Mouse (Mus musculus): Measurements from ENCODE around the gene Rhox10. TPM values are rescaled to one million over a fixed set of nuclear protein-coding genes. Genes with fewer than 3 reads are reported as not detected.

Gene Rhox10
- polyA plus RNA-seq, 1 experiment, result 0.19 TPM

GRCm38 (mm10) chrX:38061544-38061943 is 4.7 kb upstream of the Rhox10 start:
- Histone ChIP-seq H3K79me2 (ENCODE audit: control insufficient read depth, insufficient read depth) (no peaks in the 10 kb centered on the region), H3K4me2 (ENCODE audit: low read depth) (no peak overlapping the region), H3K36me3 (ENCODE audit: control insufficient read depth, insufficient read depth) (no peaks in the 10 kb centered on the region), H3K27me3 (ENCODE audit: control insufficient read depth, insufficient read depth, insufficient read length) (no peaks in the 10 kb centered on the region), H3K4me3 (no peak overlapping the region), H3ac (ENCODE audit: control insufficient read depth, insufficient read length) (no peak overlapping the region)
- TF ChIP-seq MYOD1 (IDR thresholded peaks at IDR 0.05; ENCODE audit: control insufficient read depth in 1 of 3, insufficient read length in 2 of 3, low read depth in 2 of 3), result no peak

- Histone ChIP-seq H3K27me3 (ENCODE audit: control insufficient read depth, insufficient read depth, insufficient read length) (no peaks in the 10 kb centered on the region), H3K79me2 (ENCODE audit: control insufficient read depth, insufficient read depth) (no peaks in the 10 kb centered on the region), H3K4me2 (ENCODE audit: low read depth) (no peak overlapping the region), H3K36me3 (ENCODE audit: control insufficient read depth, insufficient read depth) (no peaks in the 10 kb centered on the region), H3K4me3 (no peak overlapping the region), H3ac (ENCODE audit: control insufficient read depth, insufficient read length) (no peak overlapping the region)
- TF ChIP-seq MYOD1 (IDR thresholded peaks at IDR 0.05; ENCODE audit: control insufficient read depth in 1 of 3, insufficient read length in 2 of 3, low read depth in 2 of 3) (no peak), SRF (IDR thresholded peaks at IDR 0.05; ENCODE audit: control insufficient read depth, insufficient read length, low read depth) (no peak), TCF12 (IDR thresholded peaks at IDR 0.05; ENCODE audit: insufficient read depth, poor library complexity, severe bottlenecking) (no peak), MAX (IDR thresholded peaks at IDR 0.05; ENCODE audit: low read depth) (no peak), POLR2A (IDR thresholded peaks at IDR 0.05; ENCODE audit: insufficient read length, low read depth) (no peak), USF1 (IDR thresholded peaks at IDR 0.05; ENCODE audit: low read depth) (no peak), CEBPB (IDR thresholded peaks at IDR 0.05; ENCODE audit: insufficient read depth, poor library complexity, severe bottlenecking) (no peak), REST (IDR thresholded peaks at IDR 0.05; ENCODE audit: insufficient read depth, insufficient read length) (no peak), E2F4 (IDR thresholded peaks at IDR 0.05; ENCODE audit: insufficient read depth) (no peak), MYOG (IDR thresholded peaks at IDR 0.05; ENCODE audit: control insufficient read depth in 1 of 3, insufficient read depth in 1 of 3, insufficient read length in 2 of 3, low read depth in 2 of 3) (no peak), POLR2AphosphoS2 (IDR thresholded peaks at IDR 0.05; ENCODE audit: insufficient read length, low read depth) (no peak), TCF3 (IDR thresholded peaks at IDR 0.05; ENCODE audit: insufficient read length, low read depth) (no peak)
Measured at GRCm38 (mm10) chrX:38084226-38084625, 18.0 kb downstream of the Rhox10 start.

- no peaks in the 10 kb centered on the region for H3K36me3 ChIP-seq (ENCODE audit: control insufficient read depth, insufficient read depth)
- H3K4me2 ChIP-seq (ENCODE audit: low read depth), result no peak within 1 kb of the TSS
- no peak for TF ChIP-seq CEBPB (IDR thresholded peaks at IDR 0.05; ENCODE audit: insufficient read depth, poor library complexity, severe bottlenecking)
- TF ChIP-seq POLR2AphosphoS2 (IDR thresholded peaks at IDR 0.05; ENCODE audit: insufficient read length, low read depth), result no peak
- no peak for TF ChIP-seq REST (IDR thresholded peaks at IDR 0.05; ENCODE audit: insufficient read depth, insufficient read length)
- TF ChIP-seq MAX (IDR thresholded peaks at IDR 0.05; ENCODE audit: low read depth), result no peak
- TF ChIP-seq MYOD1 (IDR thresholded peaks at IDR 0.05; ENCODE audit: control insufficient read depth in 1 of 3, insufficient read length in 2 of 3, low read depth in 2 of 3), result no peak
- TF ChIP-seq TCF3 (IDR thresholded peaks at IDR 0.05; ENCODE audit: insufficient read length, low read depth), result no peak
- no peak for TF ChIP-seq TCF12 (IDR thresholded peaks at IDR 0.05; ENCODE audit: insufficient read depth, poor library complexity, severe bottlenecking)
- TF ChIP-seq SRF (IDR thresholded peaks at IDR 0.05; ENCODE audit: control insufficient read depth, insufficient read length, low read depth), result no peak
- TF ChIP-seq USF1 (IDR thresholded peaks at IDR 0.05; ENCODE audit: low read depth), result no peak
- TF ChIP-seq MYOG (IDR thresholded peaks at IDR 0.05; ENCODE audit: control insufficient read depth in 1 of 3, insufficient read depth in 1 of 3, insufficient read length in 2 of 3, low read depth in 2 of 3), result no peak
- no peak for TF ChIP-seq E2F4 (IDR thresholded peaks at IDR 0.05; ENCODE audit: insufficient read depth)
- H3ac ChIP-seq (ENCODE audit: control insufficient read depth, insufficient read length), result no peak within 1 kb of the TSS
- no peak within 1 kb of the TSS for H3K4me3 ChIP-seq
- H3K79me2 ChIP-seq (ENCODE audit: control insufficient read depth, insufficient read depth), result no peaks in the 10 kb centered on the region
- no peaks in the 10 kb centered on the region for H3K27me3 ChIP-seq (ENCODE audit: control insufficient read depth, insufficient read depth, insufficient read length)
Measured at GRCm38 (mm10) chrX:38085041-38085440, 18.8 kb downstream of the Rhox10 start, which contains the start of gene Rhox11. Gene Rhox11, minus strand, starts transcription at chrX:38085141.

- no peaks in the 10 kb centered on the region for H3K79me2 ChIP-seq (ENCODE audit: control insufficient read depth, insufficient read depth)
- no peak for TF ChIP-seq REST (IDR thresholded peaks at IDR 0.05; ENCODE audit: insufficient read depth, insufficient read length)
- TF ChIP-seq POLR2AphosphoS2 (IDR thresholded peaks at IDR 0.05; ENCODE audit: insufficient read length, low read depth), result no peak
- TF ChIP-seq E2F4 (IDR thresholded peaks at IDR 0.05; ENCODE audit: insufficient read depth), result no peak
- TF ChIP-seq TCF3 (IDR thresholded peaks at IDR 0.05; ENCODE audit: insufficient read length, low read depth), result no peak
- H3ac ChIP-seq (ENCODE audit: control insufficient read depth, insufficient read length), result no peak within 1 kb of the TSS
- H3K4me3 ChIP-seq, result no peak within 1 kb of the TSS
- no peaks in the 10 kb centered on the region for H3K36me3 ChIP-seq (ENCODE audit: control insufficient read depth, insufficient read depth)
- H3K27me3 ChIP-seq (ENCODE audit: control insufficient read depth, insufficient read depth, insufficient read length), result no peaks in the 10 kb centered on the region
- no peak within 1 kb of the TSS for H3K4me2 ChIP-seq (ENCODE audit: low read depth)
Measured at GRCm38 (mm10) chrX:38110807-38111206, 44.5 kb downstream of the Rhox10 start, which contains the start of gene Rhox12. Gene Rhox12, minus strand, starts transcription at chrX:38110907.

- Histone ChIP-seq H3K27me3 (ENCODE audit: control insufficient read depth, insufficient read depth, insufficient read length) (no peaks in the 10 kb centered on the region), H3K36me3 (ENCODE audit: control insufficient read depth, insufficient read depth) (no peaks in the 10 kb centered on the region), H3K4me2 (ENCODE audit: low read depth) (no peak within 1 kb of the TSS), H3ac (ENCODE audit: control insufficient read depth, insufficient read length) (no peak within 1 kb of the TSS), H3K4me3 (no peak within 1 kb of the TSS), H3K79me2 (ENCODE audit: control insufficient read depth, insufficient read depth) (no peaks in the 10 kb centered on the region)
- TF ChIP-seq USF1 (IDR thresholded peaks at IDR 0.05; ENCODE audit: low read depth), result no peak
- TF ChIP-seq TCF3 (IDR thresholded peaks at IDR 0.05; ENCODE audit: insufficient read length, low read depth), result no peak
- no peak for TF ChIP-seq POLR2A (IDR thresholded peaks at IDR 0.05; ENCODE audit: insufficient read length, low read depth)
- no peak for TF ChIP-seq REST (IDR thresholded peaks at IDR 0.05; ENCODE audit: insufficient read depth, insufficient read length)
Measured at GRCm38 (mm10) chrX:38120982-38121381, 54.7 kb downstream of the Rhox10 start, which contains the start of gene Rhox13. Gene Rhox13, plus strand, starts transcription at chrX:38121219.

Other genes starting within 250 kb of the Rhox10 start
- not detected for gene Rhox6, start 239.6 kb upstream of the Rhox10 start, polyA plus RNA-seq (2012; fragmentation: generic; extraction: Trizol)
- not detected for gene Rhox7a, start 234.8 kb upstream of the Rhox10 start, polyA plus RNA-seq (2012; fragmentation: generic; extraction: Trizol)
- not detected for gene Rhox8, start 187.5 kb upstream of the Rhox10 start, polyA plus RNA-seq (2012; fragmentation: generic; extraction: Trizol)
- gene Rhox7b, start 169.2 kb upstream of the Rhox10 start, polyA plus RNA-seq (2012; fragmentation: generic; extraction: Trizol), result not detected
- gene Rhox9, start 164.7 kb upstream of the Rhox10 start, polyA plus RNA-seq (2012; fragmentation: generic; extraction: Trizol), result not detected
- gene Btg1-ps1, start 47.7 kb upstream of the Rhox10 start, polyA plus RNA-seq (2012; fragmentation: generic; extraction: Trizol), result not detected
- gene Btg1-ps2, start 23.4 kb upstream of the Rhox10 start, polyA plus RNA-seq (2012; fragmentation: generic; extraction: Trizol), result not detected
- gene Rhox11, start 18.7 kb downstream of the Rhox10 start, polyA plus RNA-seq (2012; fragmentation: generic; extraction: Trizol), result not detected
- not detected for gene Rhox12, start 44.4 kb downstream of the Rhox10 start, polyA plus RNA-seq (2012; fragmentation: generic; extraction: Trizol)
- not detected for gene Rhox13, start 54.7 kb downstream of the Rhox10 start, polyA plus RNA-seq (2012; fragmentation: generic; extraction: Trizol)
- gene Zbtb33, start 123.3 kb downstream of the Rhox10 start, polyA plus RNA-seq (2012; fragmentation: generic; extraction: Trizol), result 2.4 TPM
- gene Tmem255a, start 186.0 kb downstream of the Rhox10 start, polyA plus RNA-seq (2012; fragmentation: generic; extraction: Trizol), result 0.06 TPM
- not detected for gene Atp1b4, start 249.7 kb downstream of the Rhox10 start, polyA plus RNA-seq (2012; fragmentation: generic; extraction: Trizol)

Measured in myocyte (in vitro differentiated cells).